Mouse (Mus musculus): ENCODE data around the gene Vmn2r76. TPM values are rescaled to one million over a fixed set of nuclear protein-coding genes. Genes with fewer than 3 reads are reported as not detected.
"Not testable (repeated sequence)": the region's sequence is repeated elsewhere in the genome, so short reads cannot be mapped to it uniquely, and the experiment has no call there.

Vmn2r76 gene
- polyA plus RNA-seq (2015; fragmentation: Nextera tagmentation; extraction: Ambion mirVana), result not detected in 2 replicates

- H3K9me3 ChIP-seq, result no peaks in the 10 kb centered on the region
- H3K36me3 ChIP-seq, result no peaks in the 10 kb centered on the region
- no peaks in the 10 kb centered on the region for H3K4me1 ChIP-seq
- WGBS, result 74% methylated on average over 1 of the region's 1 CpGs
- no peak within 1 kb of the TSS for H3K4me3 ChIP-seq
- no peak within 1 kb of the TSS for H3K27ac ChIP-seq
- no peak within 1 kb of the TSS for H3K9ac ChIP-seq
- no peak for ATAC-seq (ENCODE audit: insufficient number of reproducible peaks, low FRiP score, low TSS enrichment, low read depth)
- H3K4me2 ChIP-seq, result no peak within 1 kb of the TSS
- H3K27me3 ChIP-seq, result no peaks in the 10 kb centered on the region
Measured at GRCm38 (mm10) chr7:86246208-86246607, at the start of gene Vmn2r76. TSS of gene Vmn2r76 (minus strand) at chr7:86246308.

- ATAC-seq (ENCODE audit: insufficient number of reproducible peaks, low FRiP score, low TSS enrichment, low read depth), result no peak
- 50% methylated on average over 1 of the region's 1 CpGs for WGBS
- no peak within 1 kb of the TSS for H3K4me3 ChIP-seq
- no peaks in the 10 kb centered on the region for H3K9me3 ChIP-seq
- H3K4me2 ChIP-seq, result no peak within 1 kb of the TSS
- no peak within 1 kb of the TSS for H3K27ac ChIP-seq
- no peaks in the 10 kb centered on the region for H3K27me3 ChIP-seq
- H3K36me3 ChIP-seq, result no peaks in the 10 kb centered on the region
- no peak within 1 kb of the TSS for H3K9ac ChIP-seq
- no peaks in the 10 kb centered on the region for H3K4me1 ChIP-seq
Measured at GRCm38 (mm10) chr7:86277072-86277471, 31.0 kb upstream of the Vmn2r76 start, which contains the start of gene Olfr310. TSS of gene Olfr310 (minus strand) at chr7:86277172.

- no peaks in the 10 kb centered on the region for H3K27me3 ChIP-seq
- no peaks in the 10 kb centered on the region for H3K36me3 ChIP-seq
- ATAC-seq (ENCODE audit: insufficient number of reproducible peaks, low FRiP score, low TSS enrichment, low read depth), result peak; percentile 40; the same call in 1 of the 2 replicates
- no peak overlapping the region for H3K27ac ChIP-seq
- no peaks in the 10 kb centered on the region for H3K4me1 ChIP-seq
- no peak overlapping the region for H3K4me3 ChIP-seq
- H3K9me3 ChIP-seq, result no peaks in the 10 kb centered on the region
- H3K9ac ChIP-seq, result no peak overlapping the region
- H3K4me2 ChIP-seq, result no peak overlapping the region
Measured at GRCm38 (mm10) chr7:86211345-86211744, 34.8 kb downstream of the Vmn2r76 start.

DNA sequence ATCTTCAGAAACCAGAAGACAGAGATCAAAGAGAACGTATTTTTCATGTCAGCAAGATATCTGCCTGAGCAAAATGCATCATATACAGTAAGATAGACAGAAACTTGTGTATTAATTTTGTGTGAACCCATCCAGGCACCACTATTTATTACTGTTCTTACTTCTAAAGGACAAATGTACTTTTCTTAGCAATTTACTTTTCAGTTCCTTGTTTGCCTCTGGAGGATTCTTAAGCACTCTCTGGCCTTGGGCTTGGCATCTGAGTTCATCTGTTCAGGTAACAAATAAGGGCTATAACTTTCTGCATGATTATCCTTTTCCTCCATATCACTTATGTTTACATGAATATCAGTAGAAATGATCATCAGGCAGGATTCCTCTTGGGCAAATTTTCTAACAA lies 74.4 kb downstream of the Vmn2r76 start, which contains the start of gene Vmn2r75:
TSS of gene Vmn2r75 (minus strand) at position 101 of the 400 bp plus-strand sequence.
- WGBS, result 63% methylated on average over 1 of the region's 1 CpGs
- H3K36me3 ChIP-seq, result not testable (repeated sequence)

More for the DNA sequence above, 74.4 kb downstream of the Vmn2r76 start, which contains the start of gene Vmn2r75:
- not testable (repeated sequence) for H3K9ac ChIP-seq; H3K4me2 ChIP-seq; ATAC-seq (ENCODE audit: insufficient number of reproducible peaks, low FRiP score, low TSS enrichment, low read depth); H3K9me3 ChIP-seq; H3K27ac ChIP-seq; H3K4me3 ChIP-seq; H3K4me1 ChIP-seq; H3K27me3 ChIP-seq

Other genes starting within 250 kb of the Vmn2r76 start
- gene Vmn2r75, start 74.5 kb downstream of the Vmn2r76 start, polyA plus RNA-seq (2015; fragmentation: Nextera tagmentation; extraction: Ambion mirVana), result not detected in 2 replicates
- gene Olfr310, start 30.9 kb upstream of the Vmn2r76 start, polyA plus RNA-seq (2015; fragmentation: Nextera tagmentation; extraction: Ambion mirVana), result not detected in 2 replicates
- not detected in 2 replicates for gene Olfr309, start 67.4 kb upstream of the Vmn2r76 start, polyA plus RNA-seq (2015; fragmentation: Nextera tagmentation; extraction: Ambion mirVana)
- gene Olfr308, start 79.3 kb upstream of the Vmn2r76 start, polyA plus RNA-seq (2015; fragmentation: Nextera tagmentation; extraction: Ambion mirVana), result not detected in 2 replicates
- not detected in 2 replicates for gene Olfr307, start 91.3 kb upstream of the Vmn2r76 start, polyA plus RNA-seq (2015; fragmentation: Nextera tagmentation; extraction: Ambion mirVana)
- gene Olfr305, start 120.6 kb upstream of the Vmn2r76 start, polyA plus RNA-seq (2015; fragmentation: Nextera tagmentation; extraction: Ambion mirVana), result not detected in 2 replicates
- not detected in 2 replicates for gene Olfr304, start 140.3 kb upstream of the Vmn2r76 start, polyA plus RNA-seq (2015; fragmentation: Nextera tagmentation; extraction: Ambion mirVana)
- not detected in 2 replicates for gene Olfr303, start 151.5 kb upstream of the Vmn2r76 start, polyA plus RNA-seq (2015; fragmentation: Nextera tagmentation; extraction: Ambion mirVana)
- not detected in 2 replicates for gene Olfr301, start 157.5 kb upstream of the Vmn2r76 start, polyA plus RNA-seq (2015; fragmentation: Nextera tagmentation; extraction: Ambion mirVana)
- gene Olfr299, start 213.6 kb upstream of the Vmn2r76 start, polyA plus RNA-seq (2015; fragmentation: Nextera tagmentation; extraction: Ambion mirVana), result not detected in 2 replicates
- not detected in 2 replicates for gene Olfr298, start 246.2 kb upstream of the Vmn2r76 start, polyA plus RNA-seq (2015; fragmentation: Nextera tagmentation; extraction: Ambion mirVana)

All from limb, embryonic 15.5 days (tissue).